Mouse (Mus musculus) 416B (cell line): Measurements from ENCODE around the gene Creld2.

Experiments
- DNase-seq: peaks from one replicate; pipeline ENCODE4 v3.0.0; 2011; ENCODE audit warnings: low read depth

Gene Creld2

GRCm38 (mm10) chr15:88828800-88829705, 9.6 kb downstream of the Creld2 start:
- peak; percentile 81 for DNase-seq

- no peak for DNase-seq
These were observed 10.5 kb downstream of the Creld2 start for GRCm38 (mm10) chr15:88829791-88830440.

- no peak for DNase-seq
These were observed 11.2 kb downstream of the Creld2 start for GRCm38 (mm10) chr15:88830696-88831095.

DNA sequence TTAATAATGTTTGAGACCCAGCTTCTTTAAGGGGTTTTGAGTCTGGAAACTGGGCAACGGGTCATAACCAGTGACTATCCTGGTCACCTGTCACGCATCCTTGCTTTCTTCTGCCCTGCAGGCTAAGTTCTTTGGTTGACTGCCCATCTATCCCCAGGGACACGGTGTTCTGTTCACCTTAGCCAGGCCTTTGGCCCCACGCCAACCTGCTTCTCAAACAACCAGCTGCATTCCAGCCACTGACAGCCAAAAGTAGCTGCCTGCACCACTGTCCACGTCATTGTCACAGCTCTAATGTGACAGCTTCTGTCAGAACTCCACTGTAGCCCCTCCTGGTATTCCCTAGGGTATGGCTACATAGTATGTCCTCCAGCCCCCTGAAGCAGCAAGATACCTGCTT, 12.0 kb downstream of the Creld2 start:
- DNase-seq: no peak

- DNase-seq: no peak
These were observed 13.1 kb downstream of the Creld2 start for GRCm38 (mm10) chr15:88832536-88832935.

- DNase-seq: peak; percentile 11
These were observed 16.6 kb downstream of the Creld2 start for GRCm38 (mm10) chr15:88836031-88836430.

DNA sequence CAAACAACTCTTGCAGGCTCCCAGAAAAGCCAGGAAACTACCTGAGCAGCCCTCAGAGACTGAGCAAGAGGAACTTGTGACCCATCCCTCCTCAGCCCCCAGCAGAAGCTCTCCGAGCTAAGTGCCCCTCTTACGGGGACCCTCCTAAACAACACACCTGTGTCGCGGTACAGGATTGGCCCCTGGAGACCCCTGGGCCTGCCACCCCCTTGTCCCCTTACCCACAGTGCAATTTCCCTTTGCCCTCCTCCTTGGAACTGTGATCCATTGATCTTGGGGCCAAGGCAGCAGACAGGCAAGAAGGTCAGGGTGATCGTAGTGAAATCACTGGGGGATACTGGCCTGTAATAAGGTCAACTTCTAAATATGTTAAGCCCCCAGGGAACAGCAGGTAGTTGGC, 17.1 kb downstream of the Creld2 start:
- DNase-seq: no peak

DNA sequence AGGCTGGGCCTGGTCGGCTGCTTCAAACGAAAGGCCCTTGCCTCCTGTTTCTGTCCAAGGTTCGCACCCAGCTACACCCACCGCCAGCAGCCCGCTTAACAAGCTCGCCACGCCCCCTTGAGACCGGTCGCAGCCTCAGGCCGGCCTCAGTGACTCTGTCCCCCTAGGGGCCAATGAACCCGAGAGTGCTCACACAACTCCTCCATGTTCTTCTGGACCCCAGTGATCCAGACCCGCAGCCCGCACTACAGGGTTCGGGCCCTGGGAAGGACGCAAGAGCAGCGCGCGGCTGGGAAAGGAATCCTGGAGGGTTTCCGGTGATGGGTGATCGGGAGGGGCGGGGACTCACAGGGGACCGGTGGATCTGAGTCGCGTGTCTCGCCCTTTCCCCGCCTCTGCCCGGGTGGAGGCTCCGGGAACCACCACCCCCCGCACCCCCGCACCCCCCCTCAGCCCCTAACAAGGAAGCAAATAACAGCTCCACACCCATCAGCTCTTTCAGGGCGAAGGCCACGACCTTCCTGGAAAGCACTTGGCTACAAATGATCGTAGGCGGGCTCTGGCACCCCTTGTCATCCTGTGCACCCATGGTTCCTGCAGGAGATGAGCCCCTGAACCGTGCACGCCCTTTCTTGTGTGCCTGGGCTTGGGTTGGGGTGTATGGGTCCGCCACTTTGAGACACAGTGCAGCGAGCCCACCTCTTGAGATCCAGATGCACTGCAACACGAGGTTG, 17.9 kb downstream of the Creld2 start:
- DNase-seq: no peak

DNA sequence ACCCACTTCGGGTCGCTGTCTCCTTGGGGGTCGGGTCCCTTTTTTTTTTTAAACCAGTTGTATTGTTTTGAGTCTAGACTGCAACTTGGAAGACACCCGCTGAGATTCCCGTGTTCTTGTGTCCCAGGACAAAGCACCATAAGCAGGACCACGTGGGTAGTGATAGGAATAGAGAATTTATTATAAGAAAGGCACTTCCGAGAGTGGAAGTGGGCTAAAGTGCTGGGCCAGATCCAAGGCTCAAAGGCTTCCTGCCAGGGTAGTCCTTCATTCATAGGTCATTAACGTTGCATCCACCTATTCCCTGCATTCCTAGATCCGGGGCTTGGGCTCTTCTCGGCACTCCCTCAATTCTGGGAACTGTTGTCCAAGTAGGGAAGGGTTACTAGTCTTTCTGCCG, 18.5 kb downstream of the Creld2 start:
- DNase-seq: no peak

DNA sequence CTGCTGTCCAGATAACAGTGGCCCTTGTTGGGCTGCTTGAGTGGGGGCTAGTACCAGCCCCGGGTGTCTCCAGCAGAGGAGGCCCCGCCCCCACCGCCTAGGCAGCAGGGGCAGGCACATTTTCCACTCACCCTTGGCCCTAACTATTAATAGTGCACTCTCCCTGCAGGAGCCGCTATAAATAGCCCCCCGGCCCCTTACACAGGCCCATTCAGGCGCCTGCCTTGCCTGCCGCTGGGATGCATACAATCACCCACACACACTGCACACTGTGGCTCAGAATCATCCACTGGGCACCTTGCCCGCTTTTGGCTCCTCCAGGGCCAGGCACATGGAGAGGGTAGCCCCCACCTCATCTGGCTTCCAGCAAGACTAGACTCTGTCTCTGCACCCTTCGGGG, 19.8 kb downstream of the Creld2 start:
- DNase-seq: no peak

DNA sequence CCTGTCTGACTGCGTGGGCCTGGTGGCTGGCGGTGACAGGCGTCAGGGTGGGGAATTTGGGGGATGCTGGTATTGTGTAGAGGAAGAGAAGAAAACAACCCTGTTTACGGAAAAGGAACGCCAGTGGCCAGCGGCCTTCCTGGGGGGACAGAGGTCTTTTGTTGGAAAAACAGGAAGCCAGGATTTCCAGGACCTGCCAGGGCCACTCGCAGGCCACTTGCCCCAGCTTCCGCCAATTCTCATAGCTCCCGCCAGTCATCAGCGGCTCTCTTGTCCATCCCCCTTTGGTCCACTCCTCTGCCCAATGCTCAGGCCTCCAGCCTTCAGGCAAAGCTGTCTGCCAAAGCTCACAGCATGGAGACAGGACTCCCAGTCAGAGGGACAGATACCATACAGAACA, 20.7 kb downstream of the Creld2 start:
- no peak for DNase-seq

DNA sequence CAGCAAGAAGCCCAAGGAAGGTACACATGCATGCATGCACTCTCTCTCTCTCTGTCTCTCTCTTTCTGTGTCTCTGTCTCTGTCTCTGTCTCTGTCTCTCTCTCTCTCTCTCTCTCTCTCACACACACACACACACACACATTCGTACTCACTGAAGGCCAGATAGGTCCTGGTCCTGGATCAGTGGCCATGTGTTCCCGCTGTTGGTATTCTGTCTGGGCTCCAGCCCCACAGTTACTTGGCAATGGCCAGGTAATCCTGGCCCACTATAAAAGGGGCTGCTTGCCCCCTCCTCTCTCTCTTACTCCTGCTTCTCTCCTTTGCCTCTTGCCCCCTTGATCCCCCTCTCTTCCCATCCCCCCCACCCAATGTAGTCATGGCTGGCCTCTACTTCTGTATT, 21.7 kb downstream of the Creld2 start:
- DNase-seq: no peak

DNA sequence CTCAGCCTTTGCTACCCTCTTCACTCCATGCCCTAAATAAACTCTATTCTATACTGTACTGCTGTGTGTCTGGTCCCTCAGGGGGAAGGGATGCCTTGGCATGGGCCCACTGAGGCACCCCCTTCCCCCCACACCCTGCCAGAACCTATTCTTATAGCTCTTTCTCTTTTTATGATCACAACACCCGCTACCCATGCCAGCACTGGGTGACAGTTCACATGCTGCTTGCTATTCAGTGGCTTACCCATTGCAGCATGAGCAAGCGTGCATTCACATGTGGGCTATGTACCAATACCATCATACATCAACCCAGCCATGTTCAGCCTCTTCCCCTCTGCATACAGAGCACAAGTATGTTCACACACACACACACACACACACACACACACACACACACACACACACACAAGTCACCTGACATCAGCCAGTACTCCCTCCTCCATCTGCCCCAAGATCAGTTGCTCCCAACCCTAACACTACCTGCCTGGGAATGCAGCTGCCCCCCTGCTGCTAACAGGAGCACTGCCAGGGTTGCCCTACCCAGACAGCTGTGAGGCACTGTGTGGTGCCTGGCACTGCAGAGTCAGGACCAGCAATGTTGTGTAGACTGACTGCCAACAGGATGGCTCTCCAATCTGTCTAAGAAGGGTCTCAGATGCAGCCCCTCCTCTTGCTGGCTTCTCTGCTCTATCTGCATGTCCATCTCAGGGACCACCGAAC, 22.3 kb downstream of the Creld2 start:
- DNase-seq: no peak

GRCm38 (mm10) chr15:88842300-88842673, 22.8 kb downstream of the Creld2 start:
- DNase-seq: no peak

DNA sequence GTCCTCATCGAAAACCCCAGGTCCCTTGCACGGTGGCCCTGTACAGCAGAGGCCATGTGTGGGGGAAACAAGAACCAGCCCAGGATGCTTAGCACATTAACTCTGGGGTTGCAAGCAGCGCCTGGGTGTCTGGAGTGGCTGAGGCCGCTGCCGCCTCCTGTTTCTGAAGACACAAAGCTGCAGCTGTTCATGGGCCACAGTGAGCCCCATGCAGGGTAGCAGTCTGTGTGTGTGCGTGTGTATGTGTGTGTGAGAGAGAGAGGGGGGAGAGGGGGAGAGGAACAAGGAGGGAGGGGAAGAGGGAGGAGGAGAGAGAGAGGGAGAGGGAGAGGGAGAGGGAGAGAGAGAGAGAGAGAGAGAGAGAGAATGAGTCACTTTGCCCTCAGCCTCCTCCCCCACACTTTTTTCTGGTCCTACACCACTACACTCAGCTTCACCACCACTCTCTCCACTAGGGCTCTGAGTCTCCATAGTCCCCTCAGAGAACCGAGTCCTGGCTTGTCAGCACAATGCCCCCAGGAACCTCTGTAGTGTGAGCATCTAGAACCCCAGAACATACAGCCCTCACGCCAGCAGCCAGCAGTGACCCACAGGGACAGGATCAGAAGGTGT, 24.1 kb downstream of the Creld2 start:
- DNase-seq: peak; percentile 49

- no peak for DNase-seq
These were observed 25.5 kb downstream of the Creld2 start for GRCm38 (mm10) chr15:88844966-88845365.

- no peak for DNase-seq
These were observed 29.2 kb downstream of the Creld2 start for GRCm38 (mm10) chr15:88848661-88849060.

GRCm38 (mm10) chr15:88849621-88850020, 30.2 kb downstream of the Creld2 start:
- DNase-seq: no peak

DNA sequence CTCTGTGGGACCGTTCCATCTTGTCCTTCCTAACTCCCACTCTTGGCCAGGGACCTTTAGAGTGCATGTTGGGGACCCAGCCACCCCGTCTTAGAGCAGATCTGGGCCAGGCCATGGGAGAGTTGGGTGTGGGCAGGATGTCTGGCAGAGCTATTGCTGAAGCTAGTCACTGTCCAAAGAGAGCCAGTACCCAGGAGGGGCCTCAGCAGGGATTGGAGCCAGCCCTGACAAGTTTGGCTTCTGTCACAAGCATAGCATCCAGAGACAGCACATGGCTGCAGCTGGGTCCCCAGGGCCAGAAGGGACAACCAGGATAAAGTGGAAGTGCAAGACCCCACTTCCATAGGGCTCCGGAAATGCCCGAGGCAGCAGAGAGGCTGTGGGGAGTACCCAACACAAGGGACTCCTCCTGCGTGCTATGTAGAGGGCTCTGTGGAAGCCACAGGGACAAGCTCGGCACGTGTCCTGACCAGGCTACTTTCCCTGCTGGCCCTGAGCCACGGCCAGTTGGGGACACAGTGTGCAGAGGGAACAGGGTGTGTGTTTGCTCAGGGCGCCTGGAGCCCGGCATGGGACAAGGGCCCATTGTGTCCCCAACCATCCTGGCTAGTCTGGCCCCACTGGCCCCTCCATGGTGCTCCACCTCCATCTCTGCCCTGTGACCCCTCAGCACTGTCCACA, 30.8 kb downstream of the Creld2 start:
- DNase-seq: no peak

DNA sequence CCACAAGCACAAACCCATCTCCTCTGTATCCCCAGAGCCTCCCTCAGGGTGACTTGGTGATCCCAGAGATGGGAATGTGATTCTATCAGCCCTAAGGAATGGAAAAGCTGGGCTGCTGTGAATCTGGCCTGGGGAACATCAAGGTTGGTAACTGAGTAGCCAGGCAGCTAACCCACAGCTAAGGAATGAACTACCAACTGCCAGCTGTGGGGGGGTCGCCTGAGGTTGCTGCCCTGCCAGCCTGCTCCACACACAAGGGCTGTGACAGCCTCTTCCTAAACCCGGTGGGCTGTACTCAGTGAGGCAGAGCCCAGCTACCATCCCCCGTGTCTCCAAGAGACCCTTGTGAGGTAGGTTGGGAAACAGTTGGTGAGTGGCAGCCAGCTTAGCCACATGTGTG, 31.6 kb downstream of the Creld2 start:
- no peak for DNase-seq

DNA sequence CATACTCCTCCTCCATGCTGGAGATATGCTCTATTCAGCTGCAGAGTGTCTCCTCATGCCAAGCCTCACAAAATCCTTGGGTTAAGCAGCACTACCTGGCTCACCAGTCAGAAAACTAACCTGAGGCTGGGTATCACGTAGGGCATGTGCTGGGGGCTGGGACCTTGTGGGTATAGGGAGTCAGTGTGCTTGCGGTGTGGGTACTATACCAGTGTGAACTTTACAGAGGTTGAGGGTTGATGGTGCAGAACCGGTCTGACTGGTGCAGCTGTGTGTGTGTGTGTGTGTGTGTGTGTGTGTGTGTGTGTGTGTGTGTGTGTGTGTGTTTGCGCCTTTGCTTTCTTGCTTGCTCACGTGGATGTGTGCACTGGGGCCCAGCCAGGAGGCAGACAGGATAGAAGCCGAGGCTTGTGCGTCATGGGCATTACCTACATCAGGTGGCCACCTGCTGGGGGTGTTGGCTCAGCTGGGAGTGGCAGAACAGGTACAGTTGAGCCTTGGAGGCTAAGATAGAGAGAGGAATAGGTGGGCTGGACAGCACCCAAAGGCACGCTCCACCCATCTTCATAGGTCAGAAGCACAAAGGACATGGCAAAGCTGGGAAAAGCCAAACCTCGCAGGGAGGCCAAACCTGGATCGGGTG, 32.2 kb downstream of the Creld2 start:
- no peak for DNase-seq
